Mouse (Mus musculus) stomach, postnatal 0 days (tissue): ENCODE measurements at regions not wholly inside any gene's neighbourhood (a gene's known extent, or its start where the extent isn't known, plus 50 kb on each side); places are given as distances from the start of the nearest gene placed in this dataset.

Source experiments
- ATAC-seq: fragments of 200-750 bp; cut with Nextera tagmentation; 2 replicates; pipeline ENCODE4 v1.8.0; 2017; ENCODE audit not compliant: low FRiP score, low TSS enrichment
- DNase-seq: peaks from one replicate; pipeline ENCODE4 v3.0.0-alpha.2; 2016; ENCODE audit warnings: low spot score
- H3K27ac ChIP-seq: fragments of 300-500 bp; sonication (generic); replicated peaks from 2 replicates; pipeline ENCODE4 v1.5.1; 2014; ENCODE audit warnings: mild to moderate bottlenecking, control low read depth
- H3K27me3 ChIP-seq: fragments of 300-500 bp; sonication (generic); 2 replicates; pipeline ENCODE4 v1.6.1; 2014; ENCODE audit warnings: low read length; ENCODE audit not compliant: control insufficient read depth, insufficient read depth
- H3K36me3 ChIP-seq: fragments of 300-500 bp; sonication (generic); 2 replicates; pipeline ENCODE4 v1.6.1; 2014; ENCODE audit warnings: low read length, mixed read lengths; ENCODE audit not compliant: control insufficient read depth, insufficient read depth
- H3K4me1 ChIP-seq: fragments of 300-500 bp; sonication (generic); replicated peaks from 2 replicates; pipeline ENCODE4 v1.6.1; 2014; ENCODE audit warnings: antibody characterized with exemption; ENCODE audit not compliant: control insufficient read depth, insufficient read depth
- H3K4me2 ChIP-seq: fragments of 300-500 bp; sonication (generic); replicated peaks from 2 replicates; pipeline ENCODE4 v1.6.1; 2014; ENCODE audit warnings: low read depth, mild to moderate bottlenecking, control low read depth, moderate library complexity
- H3K4me3 ChIP-seq: fragments of 300-500 bp; sonication (generic); 2 replicates; pipeline ENCODE4 v1.5.1; 2014; ENCODE audit warnings: low read depth, low read length, control low read depth
- H3K9ac ChIP-seq: fragments of 300-500 bp; sonication (generic); 2 replicates; pipeline ENCODE4 v1.6.1; 2014; ENCODE audit warnings: mild to moderate bottlenecking, low read length, control low read depth, mixed read lengths
- H3K9me3 ChIP-seq: fragments of 300-500 bp; sonication (generic); 2 replicates; pipeline ENCODE4 v1.6.1; 2016; ENCODE audit warnings: low read length; ENCODE audit not compliant: control insufficient read depth
- CTCF ChIP-seq: IDR thresholded peaks from 2 replicates; pipeline ENCODE4 v1.5.1; 2016; ENCODE audit warnings: antibody characterized with exemption, low read depth, mild to moderate bottlenecking, moderate library complexity
- EP300 ChIP-seq: optimal IDR thresholded peaks from 2 replicates; pipeline ENCODE3; 2016; ENCODE audit warnings: antibody characterized with exemption
- WGBS: fragments of 180-500 bp; shearing (Covaris S2); extraction: QIAGEN DNeasy Blood & Tissue Kit; methylation state at CpG from one replicate; pipeline ENCODE4 v1.1.7; 2014; 5-methylcytosine and 5-hydroxymethylcytosine counted together

- no peak for ATAC-seq
- 66% methylated on average over 2 of the region's 2 CpGs for WGBS
- no peaks in the 10 kb centered on the region for H3K36me3 ChIP-seq
- peak overlapping the region; percentile 49 for H3K27ac ChIP-seq
- no peak overlapping the region for H3K4me2 ChIP-seq
- no peak overlapping the region for H3K4me3 ChIP-seq
- H3K9me3 ChIP-seq = no peaks in the 10 kb centered on the region
- no peak for TF ChIP-seq EP300
- no peak for TF ChIP-seq CTCF
- no peaks in the 10 kb centered on the region; the same call in 1 of the 2 replicates for H3K4me1 ChIP-seq
- no peak overlapping the region for H3K9ac ChIP-seq
- H3K27me3 ChIP-seq = no peaks in the 10 kb centered on the region
- no peak for DNase-seq
Measured at GRCm38 (mm10) chr12:71541961-71542360, 232.3 kb downstream of the Dact1 start.

GRCm38 (mm10) chr12:71543571-71544119, 234.0 kb downstream of the Dact1 start:
- no peak for ATAC-seq
- Histone ChIP-seq H3K27me3 (no peaks in the 10 kb centered on the region), H3K4me2 (no peak overlapping the region), H3K9me3 (no peaks in the 10 kb centered on the region), H3K4me3 (no peak overlapping the region), H3K27ac (no peak overlapping the region), H3K9ac (no peak overlapping the region), H3K36me3 (no peaks in the 10 kb centered on the region), H3K4me1 (no peaks in the 10 kb centered on the region; the same call in 1 of the 2 replicates)
- TF ChIP-seq EP300 (no peak), CTCF (no peak)
- WGBS = 55% methylated on average over 7 of the region's 7 CpGs
- DNase-seq = no peak

- Histone ChIP-seq H3K4me1 (no peaks in the 10 kb centered on the region; the same call in 1 of the 2 replicates), H3K27ac (no peak overlapping the region), H3K9me3 (no peaks in the 10 kb centered on the region), H3K9ac (no peak overlapping the region), H3K36me3 (no peaks in the 10 kb centered on the region), H3K27me3 (no peaks in the 10 kb centered on the region), H3K4me2 (no peak overlapping the region), H3K4me3 (no peak overlapping the region)
- no peak for ATAC-seq
- TF ChIP-seq EP300 (no peak), CTCF (no peak)
- WGBS = 33% methylated on average over 8 of the region's 8 CpGs
- DNase-seq = no peak
Measured at GRCm38 (mm10) chr12:71544401-71545159, 234.9 kb downstream of the Dact1 start.

- Histone ChIP-seq H3K36me3 (no peaks in the 10 kb centered on the region), H3K4me3 (no peak overlapping the region), H3K4me2 (no peak overlapping the region), H3K4me1 (no peaks in the 10 kb centered on the region; the same call in 1 of the 2 replicates), H3K9ac (no peak overlapping the region), H3K9me3 (no peaks in the 10 kb centered on the region), H3K27ac (no peak overlapping the region), H3K27me3 (no peaks in the 10 kb centered on the region)
- WGBS = 83% methylated on average over 9 of the region's 9 CpGs
- TF ChIP-seq CTCF (no peak), EP300 (no peak)
- ATAC-seq = no peak
- no peak for DNase-seq
Measured at GRCm38 (mm10) chr12:71546523-71547265, 237.0 kb downstream of the Dact1 start.

GRCm38 (mm10) chr12:71549336-71549735, 239.7 kb downstream of the Dact1 start:
- no peak overlapping the region for H3K4me2 ChIP-seq
- no peaks in the 10 kb centered on the region for H3K4me1 ChIP-seq
- ATAC-seq (no peak), DNase-seq (no peak)
- no peak overlapping the region for H3K27ac ChIP-seq
- WGBS = 54% methylated on average over 6 of the region's 6 CpGs
- TF ChIP-seq CTCF = no peak
- H3K9ac ChIP-seq = no peak overlapping the region
- no peak overlapping the region for H3K4me3 ChIP-seq
- no peaks in the 10 kb centered on the region for H3K9me3 ChIP-seq
- no peaks in the 10 kb centered on the region for H3K27me3 ChIP-seq
- no peaks in the 10 kb centered on the region for H3K36me3 ChIP-seq

- no peak overlapping the region for H3K4me2 ChIP-seq
- 74% methylated on average over 2 of the region's 2 CpGs for WGBS
- no peaks in the 10 kb centered on the region for H3K27me3 ChIP-seq
- no peak for ATAC-seq
- H3K9ac ChIP-seq = no peak overlapping the region
- no peaks in the 10 kb centered on the region for H3K4me1 ChIP-seq
- H3K27ac ChIP-seq = no peak overlapping the region
- TF ChIP-seq EP300 = no peak
- no peak for TF ChIP-seq CTCF
- H3K36me3 ChIP-seq = no peaks in the 10 kb centered on the region
- H3K4me3 ChIP-seq = no peak overlapping the region
- no peak for DNase-seq
- no peaks in the 10 kb centered on the region for H3K9me3 ChIP-seq
Measured at GRCm38 (mm10) chr12:71554212-71554611, 244.5 kb downstream of the Dact1 start.
